Mouse (Mus musculus): ENCODE data around the gene Celf1. TPM values are rescaled to one million over a fixed set of nuclear protein-coding genes. Genes with fewer than 3 reads are reported as not detected.

Celf1 gene
- 48.3 TPM for polyA plus RNA-seq (2017; shearing (Covaris generic))

DNA sequence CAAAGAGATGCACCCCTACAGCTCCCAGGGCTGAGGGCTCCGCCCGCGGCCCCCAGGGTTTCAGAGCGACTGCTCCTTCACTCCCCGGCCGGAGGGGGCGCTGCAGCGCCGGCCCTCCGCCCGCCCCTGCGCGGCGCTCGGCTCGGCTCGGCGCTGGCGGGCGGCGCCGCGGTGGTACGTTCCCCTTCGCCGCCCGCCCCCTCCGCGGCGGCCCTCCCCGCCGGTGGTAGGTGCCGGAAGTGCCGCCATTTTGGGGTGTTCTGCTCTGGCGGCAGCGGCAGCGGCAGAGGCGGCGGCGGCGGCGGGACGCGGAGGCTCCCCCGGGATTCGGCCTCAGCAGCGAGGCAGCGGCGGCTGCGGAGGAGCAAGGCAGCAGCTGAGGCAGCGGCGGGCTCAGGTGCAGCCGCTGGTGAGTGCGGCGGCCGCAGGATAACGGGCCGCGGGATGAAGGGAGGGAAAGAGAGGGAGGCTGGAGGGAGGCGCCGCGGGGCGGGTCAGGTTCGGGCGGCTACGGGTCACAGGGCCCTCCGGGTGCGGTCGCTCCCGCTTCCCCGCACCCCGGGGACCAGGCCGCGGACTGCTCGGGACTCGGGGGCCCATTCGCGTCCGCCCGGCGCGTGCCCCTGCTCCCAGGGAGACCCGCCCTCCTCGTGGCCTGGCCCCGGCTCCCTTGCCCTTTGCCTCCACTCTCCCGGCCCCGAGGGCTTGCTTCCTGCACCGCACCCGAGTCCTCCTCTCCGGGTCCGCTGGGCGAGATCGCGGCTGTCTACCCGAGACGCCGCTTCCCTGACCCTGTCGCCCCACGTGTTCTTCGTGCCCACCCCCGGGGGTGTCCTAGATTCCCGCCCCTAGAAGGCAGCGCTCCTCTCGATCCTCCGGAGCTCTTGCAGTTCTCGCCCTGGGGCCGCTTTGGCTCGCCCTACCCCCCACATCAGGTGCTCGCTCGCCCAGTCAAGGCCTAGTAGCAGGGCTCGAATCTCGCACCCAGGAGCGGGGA lies at the start of gene Celf1:
Celf1 (plus strand) TSS at position 150 of the 997 bp plus-strand sequence.

DNA sequence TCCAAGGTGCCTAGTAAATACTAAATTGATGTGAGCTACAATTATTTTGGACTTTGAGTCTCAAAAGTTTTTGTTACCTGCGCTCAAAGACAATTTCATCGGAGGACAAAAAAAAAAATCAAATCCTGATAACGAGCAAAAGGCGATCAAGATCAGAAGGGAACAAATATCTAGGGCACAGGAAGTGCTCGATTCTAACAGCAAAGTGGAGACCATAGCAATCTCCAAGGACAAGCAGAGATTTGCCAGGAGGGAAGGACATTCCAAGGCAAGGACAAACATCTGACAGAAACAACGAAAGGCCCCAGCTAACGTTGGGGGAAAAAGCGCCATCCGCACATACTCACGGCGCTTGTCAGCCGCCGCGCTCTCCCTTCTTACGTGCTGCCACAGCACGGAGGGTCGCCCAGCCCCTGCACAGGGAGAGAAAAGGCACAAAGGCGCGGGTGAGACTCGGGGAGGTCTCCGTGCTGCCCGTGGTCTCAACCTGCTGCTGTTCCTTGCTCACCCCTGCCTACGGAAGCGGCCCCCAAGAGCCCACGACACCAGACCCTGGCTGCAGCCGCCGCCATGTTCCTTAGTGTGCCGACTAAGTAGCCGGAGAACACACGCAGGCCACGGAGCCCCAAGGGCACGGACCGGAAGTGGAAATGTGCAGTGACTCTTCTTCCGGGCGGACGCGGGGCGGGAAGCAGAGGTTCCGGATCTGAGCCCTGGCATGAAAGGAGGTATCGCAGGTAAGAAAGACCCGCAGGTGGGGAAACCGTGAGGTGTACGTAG lies 35.9 kb upstream of the Celf1 start, which contains the start of the genes Kbtbd4 and Ndufs3:
Kbtbd4 (plus strand) TSS at position 665 of the 780 bp plus-strand sequence.
Ndufs3 (minus strand) TSS at position 752 of the 780 bp plus-strand sequence.

DNA sequence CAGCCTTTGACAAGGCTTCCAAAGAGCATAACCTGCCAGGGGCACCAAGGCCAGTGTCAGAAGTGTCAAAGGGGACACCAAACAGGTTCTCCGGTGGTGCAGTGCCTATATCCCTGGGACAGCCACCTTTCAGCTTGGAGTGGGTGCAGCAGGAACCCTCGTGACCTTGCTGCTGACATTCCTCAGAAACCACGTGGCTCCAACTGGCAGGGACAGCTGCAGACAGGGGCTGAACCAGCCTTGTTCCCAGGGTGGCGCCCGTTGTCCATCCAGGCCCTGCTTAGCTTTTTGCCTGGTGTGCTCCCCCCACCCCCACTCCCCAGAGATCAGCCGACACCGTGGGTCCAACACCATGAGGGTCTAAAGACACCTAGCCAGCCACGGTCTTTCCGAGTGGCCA lies 95.2 kb downstream of the Celf1 start, which contains the start of gene Rapsn:
Rapsn (plus strand) TSS at position 236 of the 400 bp plus-strand sequence.

DNA sequence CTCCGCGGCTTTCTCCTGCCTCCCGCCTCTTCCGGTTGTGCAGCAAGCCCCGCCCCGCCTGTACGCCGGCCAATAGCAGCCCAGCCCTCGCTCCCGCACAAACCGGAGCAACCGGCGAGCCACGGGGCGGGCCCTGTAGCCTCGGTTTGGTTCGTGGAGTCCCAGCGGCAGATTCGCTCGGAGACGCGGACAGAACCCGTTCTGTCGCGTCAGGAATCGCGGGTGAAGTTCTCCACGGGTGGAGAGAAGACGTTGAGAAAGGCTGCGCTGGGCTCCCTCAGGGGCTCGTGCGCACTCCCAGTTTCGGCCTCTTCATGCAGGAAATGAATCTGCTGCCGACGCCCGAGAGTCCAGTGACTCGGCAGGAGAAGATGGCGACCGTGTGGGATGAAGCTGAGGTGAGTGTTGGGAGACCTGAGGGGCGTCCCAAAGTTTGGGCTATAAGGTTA lies 113.8 kb downstream of the Celf1 start, which contains the start of gene Psmc3:
Psmc3 (plus strand) TSS at position 76 of the 449 bp plus-strand sequence.

Other genes with a start within 250 kb of the Celf1 start
- 79.2 TPM for gene Fnbp4, start 195.0 kb upstream of the Celf1 start, polyA plus RNA-seq (2017; shearing (Covaris generic))
- not detected for gene Agbl2, start 157.7 kb upstream of the Celf1 start, polyA plus RNA-seq (2017; shearing (Covaris generic))
- gene Mtch2, start 93.2 kb upstream of the Celf1 start, polyA plus RNA-seq (2017; shearing (Covaris generic)): 149 TPM
- gene C1qtnf4, start 54.5 kb upstream of the Celf1 start, polyA plus RNA-seq (2017; shearing (Covaris generic)): 1.3 TPM
- gene Kbtbd4, start 35.6 kb upstream of the Celf1 start, polyA plus RNA-seq (2017; shearing (Covaris generic)): 48.9 TPM
- 159 TPM for gene Ndufs3, start 35.6 kb upstream of the Celf1 start, polyA plus RNA-seq (2017; shearing (Covaris generic))
- gene Rapsn, start 95.2 kb downstream of the Celf1 start, polyA plus RNA-seq (2017; shearing (Covaris generic)): 6.2 TPM
- gene Psmc3, start 113.6 kb downstream of the Celf1 start, polyA plus RNA-seq (2017; shearing (Covaris generic)): 282 TPM
- 36.3 TPM for gene Slc39a13, start 130.0 kb downstream of the Celf1 start, polyA plus RNA-seq (2017; shearing (Covaris generic))
- 1.2 TPM for gene Spi1, start 142.0 kb downstream of the Celf1 start, polyA plus RNA-seq (2017; shearing (Covaris generic))
- not detected for gene Mybpc3, start 177.8 kb downstream of the Celf1 start, polyA plus RNA-seq (2017; shearing (Covaris generic))
- 132 TPM for gene Madd, start 243.5 kb downstream of the Celf1 start, polyA plus RNA-seq (2017; shearing (Covaris generic))